13 mouse cellular contexts compared by ENCODE assay signal in genomic region chr6:98435676-98436075, GRCm38 (mm10).
DNase-seq lines count a peak whose midpoint lies in the region; ATAC-seq and TF ChIP-seq lines count a peak whose summit lies in the region.
"Had no signal": no experiment of that assay in that cellular context is flagged by ENCODE, and none has a peak within 500 bp of the region (broad histone marks: within the 10 kb centered on the region; RNA-seq: fewer than 3 reads in every experiment).

No protein-coding gene starts in this region.

- no peak for TF ChIP-seq CTCF in hindbrain, postnatal 0 days (IDR thresholded peaks at IDR 0.05; ENCODE audit: low read depth)

- H3K27ac ChIP-seq in hindbrain, embryonic 10.5 days = no peak overlapping the region; the same call in 1 of the 2 replicates
- H3K27ac ChIP-seq in hindbrain, postnatal 0 days = no peak overlapping the region
- no peak overlapping the region for H3K27ac ChIP-seq in limb, embryonic 14.5 days (replicated peaks; ENCODE audit: low read depth, low read length)
- H3K27ac ChIP-seq: macrophage had no signal

- WGBS in hindbrain, embryonic 10.5 days = 20% methylated on average over 6 of the region's 6 CpGs
- WGBS in hindbrain, postnatal 0 days = 23% methylated on average over 6 of the region's 6 CpGs
- 23% methylated on average over 6 of the region's 6 CpGs for WGBS in limb, embryonic 14.5 days

- no peaks in the 10 kb centered on the region for H3K36me3 ChIP-seq in hindbrain, embryonic 10.5 days
- no peaks in the 10 kb centered on the region for H3K36me3 ChIP-seq in hindbrain, postnatal 0 days (ENCODE audit: insufficient read depth, low read length)
- H3K36me3 ChIP-seq in limb, embryonic 14.5 days (ENCODE audit: control insufficient read depth, insufficient read depth, low read length) = no peaks in the 10 kb centered on the region

- no peak overlapping the region for H3K4me2 ChIP-seq in hindbrain, postnatal 0 days (ENCODE audit: low read depth, low read length)
- H3K4me2 ChIP-seq in limb, embryonic 14.5 days (replicated peaks; ENCODE audit: low read depth, low read length, severe bottlenecking) = no peak overlapping the region

- ATAC-seq in hindbrain, postnatal 0 days = no peak
- ATAC-seq in limb, embryonic 14.5 days (ENCODE audit: low FRiP score, low read depth) = no peak

- DNase-seq in hindbrain, embryonic 10.5 days (ENCODE audit: low spot score) = peak; percentile 9
- DNase-seq in hindbrain, postnatal 0 days (ENCODE audit: low spot score) = no peak
- DNase-seq in ES-CJ7 (ENCODE audit: low read depth, low spot score) (peak; percentile 81), ZHBTc4 (ENCODE audit: low read depth, low spot score) (peak; percentile 86)
- no peak for DNase-seq in limb, embryonic 14.5 days (ENCODE audit: low spot score)
- DNase-seq in layer of hippocampus, postnatal 36 days = no peak
- no peak for DNase-seq in layer of hippocampus, adult 11-12 months (ENCODE audit: low spot score)
- DNase-seq: adrenal gland, adult 8-10 months; cerebellum, adult 18-20 months; gastrocnemius, postnatal 36 days; kidney, postnatal 25 days; thymus, postnatal 4 days had no signal

- H3K9me3 ChIP-seq in hindbrain, embryonic 10.5 days = no peaks in the 10 kb centered on the region
- H3K9me3 ChIP-seq in hindbrain, postnatal 0 days (ENCODE audit: low read length) = no peaks in the 10 kb centered on the region
- H3K9me3 ChIP-seq in limb, embryonic 14.5 days (ENCODE audit: control insufficient read depth, low read length) = no peaks in the 10 kb centered on the region

- H3K4me1 ChIP-seq in hindbrain, embryonic 10.5 days (replicated peaks) = peaks cover 14% of the 10 kb centered on the region
- no peaks in the 10 kb centered on the region for H3K4me1 ChIP-seq in hindbrain, postnatal 0 days (ENCODE audit: insufficient read depth, low read length)
- no peaks in the 10 kb centered on the region for H3K4me1 ChIP-seq in limb, embryonic 14.5 days (ENCODE audit: control insufficient read depth, insufficient read depth, low read length)

- no peak overlapping the region for H3K9ac ChIP-seq in hindbrain, postnatal 0 days (replicated peaks; ENCODE audit: low read length)
- H3K9ac ChIP-seq in limb, embryonic 14.5 days (ENCODE audit: low read depth, low read length, severe bottlenecking) = peak overlapping the region; percentile 21; the same call in 1 of the 2 replicates

- TF ChIP-seq POLR2A in limb, embryonic 14.5 days (IDR thresholded peaks at IDR 0.05; ENCODE audit: borderline replicate concordance, extremely low read depth, insufficient read depth, insufficient read length) = no peak

- H3K27me3 ChIP-seq in hindbrain, embryonic 10.5 days (ENCODE audit: insufficient read depth, poor library complexity, severe bottlenecking) = 0 out of 2 replicates have a peak, but pooled peaks cover 2% of the 10 kb centered on the region
- H3K27me3 ChIP-seq in hindbrain, postnatal 0 days (ENCODE audit: insufficient read depth, low read length) = no peaks in the 10 kb centered on the region
- no peaks in the 10 kb centered on the region for H3K27me3 ChIP-seq in limb, embryonic 14.5 days (ENCODE audit: control insufficient read depth, insufficient read depth, low read length)

- H3K4me3 ChIP-seq in hindbrain, embryonic 10.5 days = no peak overlapping the region
- H3K4me3 ChIP-seq in hindbrain, postnatal 0 days (ENCODE audit: low read length) = no peak overlapping the region
- no peak overlapping the region for H3K4me3 ChIP-seq in limb, embryonic 14.5 days (replicated peaks; ENCODE audit: low read length)

Comparison
In these comparisons a context has a peak if more than half of its experiments do, and no peak if none do; other contexts are left out.
1. DNase-seq: peak in hindbrain, embryonic 10.5 days (single experiment), ES-CJ7 (single experiment) and ZHBTc4 (single experiment); none in hindbrain, postnatal 0 days (single experiment), limb, embryonic 14.5 days (single experiment), layer of hippocampus, postnatal 36 days (0 of 2) and layer of hippocampus, adult 11-12 months (single experiment).